Mouse (Mus musculus) liver, embryonic 14.5 days (tissue): ENCODE results near the gene Birc3.

Experiments used
- CTCF ChIP-seq: IDR thresholded peaks from 2 replicates; pipeline ENCODE4 v1.5.1; 2016; ENCODE audit warnings: antibody characterized with exemption, low read depth, control low read depth
- EP300 ChIP-seq: IDR thresholded peaks from 2 replicates; pipeline ENCODE4 v1.6.1; 2016; ENCODE audit warnings: antibody characterized with exemption, low read depth

- peak; percentile 90 for TF ChIP-seq CTCF
- no peak for TF ChIP-seq EP300
These were observed 24.5 kb upstream of the Birc3 start for GRCm38 (mm10) chr9:7897502-7897901.
